Mouse (Mus musculus) CH12.LX (cell line): Measurements from ENCODE around the gene Bmpr2. TPM values are rescaled to one million over a fixed set of nuclear protein-coding genes. Genes with fewer than 3 reads are reported as not detected.

Experiments
- polyA plus RNA-seq: library from polyadenylated mRNA; unstranded; fragments of >175 nt; gene quantifications from 2 replicates; pipeline ENCODE4 v1.2.1, GENCODE M21; 2012; ENCODE audit warnings: low read depth; ENCODE audit not compliant: insufficient read length
- total RNA-seq, 2 experiments: library from RNA; depleted of rRNA; stranded (reverse); fragments of 300-350 nt in 1 of 2; fragments of >200 nt in 1 of 2; gene quantifications; 2 replicates each; pipeline ENCODE4 v1.2.3; 2012 to 2014

The Bmpr2 gene
- total and polyA plus RNA-seq, 3 experiments, result 3.6 to 5.0 (median 4.7) TPM

Other genes starting within 250 kb of the Bmpr2 start
- gene Gm973, start 247.1 kb upstream of the Bmpr2 start, total RNA-seq (2012; rRNA removed), result 7.6 and 8.8 TPM in 2 replicates
- gene Gm973, start 247.1 kb upstream of the Bmpr2 start, total RNA-seq (2014; rRNA removed), result 2.3 and 4.3 TPM in 2 replicates
- 14.9 and 17.7 TPM in 2 replicates for gene Gm973, start 247.1 kb upstream of the Bmpr2 start, polyA plus RNA-seq
- gene Sumo1, start 92.6 kb upstream of the Bmpr2 start, total RNA-seq (2012; rRNA removed), result 122 and 154 TPM in 2 replicates
- gene Sumo1, start 92.6 kb upstream of the Bmpr2 start, total RNA-seq (2014; rRNA removed), result 505 and 559 TPM in 2 replicates
- 296 and 297 TPM in 2 replicates for gene Sumo1, start 92.6 kb upstream of the Bmpr2 start, polyA plus RNA-seq
- 297 and 438 TPM in 2 replicates for gene Nop58, start 78.4 kb upstream of the Bmpr2 start, total RNA-seq (2012; rRNA removed)
- gene Nop58, start 78.4 kb upstream of the Bmpr2 start, total RNA-seq (2014; rRNA removed), result 523 and 600 TPM in 2 replicates
- gene Nop58, start 78.4 kb upstream of the Bmpr2 start, polyA plus RNA-seq, result 749 and 752 TPM in 2 replicates
- 5.7 and 6.4 TPM in 2 replicates for gene Fam117b, start 149.6 kb downstream of the Bmpr2 start, total RNA-seq (2012; rRNA removed)
- 8.9 and 11.4 TPM in 2 replicates for gene Fam117b, start 149.6 kb downstream of the Bmpr2 start, total RNA-seq (2014; rRNA removed)
- 8.1 and 8.8 TPM in 2 replicates for gene Fam117b, start 149.6 kb downstream of the Bmpr2 start, polyA plus RNA-seq